Mouse (Mus musculus) forebrain, embryonic 14.5 days (tissue): Measurements from ENCODE around the gene Mapk11. TPM values are rescaled to one million over a fixed set of nuclear protein-coding genes. Genes with fewer than 3 reads are reported as not detected.

ENCODE experiments used
- ATAC-seq: fragments of 200-750 bp; cut with Nextera tagmentation; 2 replicates; pipeline ENCODE4 v1.8.0; 2017; ENCODE audit warnings: mild to moderate bottlenecking, moderate library complexity
- DNase-seq: peaks from one replicate; pipeline ENCODE4 v3.0.0-alpha.2; 2015; ENCODE audit warnings: low spot score
- H3K27ac ChIP-seq: fragments of 300-500 bp; sonication (generic); 2 replicates; pipeline ENCODE4 v1.5.1; 2014; ENCODE audit warnings: low read depth, mild to moderate bottlenecking, control low read depth, low read length, moderate library complexity
- H3K27me3 ChIP-seq: fragments of 300-500 bp; sonication (generic); replicated peaks from 2 replicates; pipeline ENCODE4 v1.6.1; 2014; ENCODE audit warnings: low read length, control low read depth, mixed read lengths; ENCODE audit not compliant: control insufficient read depth, insufficient read depth
- H3K36me3 ChIP-seq: fragments of 300-500 bp; sonication (generic); 2 replicates; pipeline ENCODE4 v1.6.1; 2014; ENCODE audit warnings: low read length, control low read depth; ENCODE audit not compliant: control insufficient read depth, insufficient read depth
- H3K4me1 ChIP-seq: fragments of 300-500 bp; sonication (generic); 2 replicates; pipeline ENCODE4 v1.6.1; 2014; ENCODE audit warnings: antibody characterized with exemption, low read length, control low read depth; ENCODE audit not compliant: control insufficient read depth, insufficient read depth
- H3K4me2 ChIP-seq: fragments of 300-500 bp; sonication (generic); 2 replicates; pipeline ENCODE4 v1.6.1; 2014; ENCODE audit warnings: mild to moderate bottlenecking, control low read depth, low read length
- H3K4me3 ChIP-seq: fragments of 300-500 bp; sonication (generic); 2 replicates; pipeline ENCODE4 v1.5.1; 2014; ENCODE audit warnings: low read depth, low read length, control low read depth
- H3K9ac ChIP-seq: fragments of 300-500 bp; sonication (generic); 2 replicates; pipeline ENCODE4 v1.6.1; 2014; ENCODE audit warnings: mild to moderate bottlenecking, low read length, control low read depth, moderate library complexity
- H3K9me3 ChIP-seq: fragments of 300-500 bp; sonication (generic); replicated peaks from 2 replicates; pipeline ENCODE4 v1.6.1; 2016; ENCODE audit warnings: low read length, control low read depth, mixed read lengths; ENCODE audit not compliant: control insufficient read depth
- WGBS: fragments of 180-500 bp; shearing (Covaris S2); extraction: QIAGEN DNeasy Blood & Tissue Kit; methylation state at CpG from one replicate; pipeline ENCODE4 v1.1.7; 2014; 5-methylcytosine and 5-hydroxymethylcytosine counted together
- polyA plus RNA-seq: library from polyadenylated mRNA; unstranded; fragments of >200 nt; fragmentation: Nextera tagmentation; extraction: Ambion mirVana; gene quantifications from 2 replicates; pipeline ENCODE4 v1.2.1, GENCODE M21; 2014

Mapk11 gene
- polyA plus RNA-seq, 1 experiment from 2014 or later, result 30.1 TPM

- no peaks in the 10 kb centered on the region for H3K9me3 ChIP-seq
- WGBS, result 3% methylated on average over 36 of the region's 36 CpGs
These were observed 20.8 kb downstream of the Mapk11 start, which contains the start of gene Hdac10 for GRCm38 (mm10) chr15:89128382-89129350. Gene Hdac10 (minus strand): TSS chr15:89128700.

DNA sequence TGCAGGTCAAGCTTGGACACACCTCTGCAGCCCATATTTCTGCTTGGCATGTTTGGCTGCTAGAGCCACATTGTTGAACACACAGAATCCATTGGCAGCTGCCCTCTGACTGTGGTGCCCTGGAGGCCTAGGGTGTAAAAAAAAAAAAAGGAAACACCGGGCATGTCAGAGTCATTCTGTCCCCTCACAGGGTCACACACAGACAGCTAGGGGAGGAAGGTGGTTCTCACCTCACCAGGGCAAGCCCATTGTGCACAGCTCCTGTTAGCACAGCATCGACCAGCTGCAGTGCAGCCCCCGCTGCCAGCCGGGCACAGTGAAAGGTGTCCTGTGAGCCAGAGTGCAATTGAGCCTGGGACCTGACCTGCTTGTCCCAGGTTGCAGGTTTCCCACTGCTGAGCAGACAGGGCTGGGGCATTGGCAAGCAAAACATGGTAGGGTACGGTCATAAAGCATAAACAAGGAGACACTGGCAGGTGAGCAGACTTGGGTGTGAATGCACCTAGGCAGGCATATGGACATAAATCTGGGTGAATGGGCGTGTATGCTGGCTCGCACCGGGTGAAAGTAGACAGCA lies 22.0 kb downstream of the Mapk11 start:
- Histone ChIP-seq H3K4me1 (peaks cover 16% of the 10 kb centered on the region), H3K9ac (peak overlapping the region; percentile 62), H3K4me2 (peak overlapping the region; percentile 75), H3K27ac (no peak overlapping the region), H3K36me3 (0 out of 2 replicates have a peak, but pooled peaks cover 8% of the 10 kb centered on the region), H3K27me3 (no peaks in the 10 kb centered on the region), H3K4me3 (peak overlapping the region; percentile 49), H3K9me3 (no peaks in the 10 kb centered on the region)
- ATAC-seq (no peak), DNase-seq (no peak)
- WGBS, result 83% methylated on average over 8 of the region's 8 CpGs

More at GRCm38 (mm10) chr15:89128382-89129350, 20.8 kb downstream of the Mapk11 start, which contains the start of gene Hdac10:
- 0 out of 2 replicates have a peak, but pooled peaks cover 11% of the 10 kb centered on the region for H3K36me3 ChIP-seq
- peak; percentile 87 for DNase-seq
- ATAC-seq, result peak; percentile 91
- peak within 1 kb of the TSS; percentile 62 for H3K9ac ChIP-seq
- no peaks in the 10 kb centered on the region for H3K27me3 ChIP-seq
- H3K4me2 ChIP-seq, result peak within 1 kb of the TSS; percentile 75
- peak within 1 kb of the TSS; percentile 39 for H3K27ac ChIP-seq
- H3K4me3 ChIP-seq, result peak within 1 kb of the TSS; percentile 49
- peaks cover 10% of the 10 kb centered on the region for H3K4me1 ChIP-seq

- DNase-seq (no peak), ATAC-seq (no peak)
- peaks cover 24% of the 10 kb centered on the region for H3K4me1 ChIP-seq
These were observed 22.8 kb downstream of the Mapk11 start for GRCm38 (mm10) chr15:89126622-89127021.

DNA sequence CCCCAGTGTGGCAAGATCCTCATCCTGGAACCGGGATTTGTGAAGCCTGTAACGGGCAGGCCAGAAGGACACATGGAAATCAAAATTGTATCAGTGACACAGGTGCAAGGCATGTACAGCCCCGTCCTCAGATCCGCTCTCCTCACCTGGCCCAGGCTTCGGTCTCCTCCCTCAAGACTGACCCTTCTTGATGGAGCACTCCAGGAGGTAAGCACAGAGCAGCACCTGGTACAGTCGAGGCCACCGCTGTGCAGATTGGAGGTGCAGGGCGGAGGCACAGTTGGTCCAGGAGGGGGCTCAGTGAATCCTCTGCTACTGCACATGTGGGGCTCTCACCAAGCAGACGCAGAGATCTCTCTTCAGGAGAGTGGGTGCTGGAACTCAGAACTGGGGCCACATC lies 24.1 kb downstream of the Mapk11 start:
- no peaks in the 10 kb centered on the region for H3K27me3 ChIP-seq
- peaks cover 34% of the 10 kb centered on the region for H3K4me1 ChIP-seq
- no peak for DNase-seq
- H3K36me3 ChIP-seq, result peaks cover 8% of the 10 kb centered on the region; the same call in 1 of the 2 replicates
- no peak overlapping the region for H3K27ac ChIP-seq
- no peak overlapping the region for H3K4me3 ChIP-seq
- H3K9me3 ChIP-seq, result no peaks in the 10 kb centered on the region
- ATAC-seq, result no peak
- H3K9ac ChIP-seq, result no peak overlapping the region
- WGBS, result 93% methylated on average over 9 of the region's 9 CpGs
- no peak overlapping the region for H3K4me2 ChIP-seq

More at GRCm38 (mm10) chr15:89126622-89127021, 22.8 kb downstream of the Mapk11 start:
- Histone ChIP-seq H3K9me3 (no peaks in the 10 kb centered on the region), H3K27ac (no peak overlapping the region), H3K9ac (no peak overlapping the region), H3K4me2 (no peak overlapping the region), H3K36me3 (0 out of 2 replicates have a peak, but pooled peaks cover 6% of the 10 kb centered on the region), H3K27me3 (no peaks in the 10 kb centered on the region), H3K4me3 (no peak overlapping the region)
- 89% methylated on average over 8 of the region's 8 CpGs for WGBS

- no peak overlapping the region for H3K4me2 ChIP-seq
- WGBS, result 89% methylated on average over 3 of the region's 3 CpGs
- H3K9me3 ChIP-seq, result no peaks in the 10 kb centered on the region
- peaks cover 38% of the 10 kb centered on the region for H3K4me1 ChIP-seq
- no peak overlapping the region for H3K4me3 ChIP-seq
- no peaks in the 10 kb centered on the region for H3K27me3 ChIP-seq
- peak overlapping the region; percentile 65; the same call in 1 of the 2 replicates for H3K9ac ChIP-seq
- peaks cover 17% of the 10 kb centered on the region; the same call in 1 of the 2 replicates for H3K36me3 ChIP-seq
- ATAC-seq (no peak), DNase-seq (no peak)
- no peak overlapping the region for H3K27ac ChIP-seq
These were observed 25.1 kb downstream of the Mapk11 start for GRCm38 (mm10) chr15:89124312-89124711.

GRCm38 (mm10) chr15:89123595-89123994 lies 25.8 kb downstream of the Mapk11 start:
- Histone ChIP-seq H3K27ac (peak overlapping the region; percentile 83), H3K27me3 (no peaks in the 10 kb centered on the region), H3K36me3 (peaks cover 21% of the 10 kb centered on the region), H3K4me2 (peak overlapping the region; percentile 96), H3K9ac (peak overlapping the region; percentile 65), H3K4me1 (peaks cover 33% of the 10 kb centered on the region), H3K9me3 (no peaks in the 10 kb centered on the region), H3K4me3 (peak overlapping the region; percentile 89)
- DNase-seq, result peak; percentile 49
- 29% methylated on average over 11 of the region's 11 CpGs for WGBS
- peak; percentile 7; the same call in 1 of the 2 replicates for ATAC-seq

DNA sequence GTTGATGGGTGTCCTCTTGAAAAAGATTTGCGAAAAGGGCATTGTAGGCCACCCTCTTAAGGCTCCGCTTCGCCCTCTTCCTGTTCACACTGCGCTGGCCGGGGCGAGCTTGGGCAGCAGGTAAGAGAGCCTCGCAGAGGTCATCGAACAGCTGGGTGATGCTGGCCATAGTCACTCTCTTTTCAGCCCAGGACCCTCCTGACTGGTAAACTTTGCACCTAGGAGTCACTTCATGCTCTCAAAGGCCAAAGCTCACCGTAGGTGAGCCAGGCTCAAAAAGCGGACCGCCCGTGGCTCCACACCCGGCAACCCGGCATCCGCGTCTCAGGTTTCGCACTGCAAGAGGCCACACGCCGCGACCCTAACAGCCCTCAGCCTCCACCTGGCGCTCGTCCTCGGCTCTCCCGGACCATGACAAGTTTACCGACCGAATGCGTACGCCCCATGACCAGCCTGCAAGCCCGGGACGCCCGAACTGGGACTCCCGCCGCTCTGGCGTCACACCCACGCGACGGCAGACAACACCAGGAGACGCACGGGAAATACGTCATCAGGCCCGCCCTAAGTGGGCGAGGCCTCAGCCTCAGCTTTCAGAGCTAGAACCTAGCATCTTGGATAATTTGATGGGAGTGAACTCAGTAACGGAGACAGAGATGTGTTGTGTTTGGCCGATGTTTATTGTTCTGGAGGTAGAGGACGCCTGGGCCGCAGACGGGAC lies 26.6 kb downstream of the Mapk11 start, which contains the start of gene Tubgcp6:
Tubgcp6 (minus strand) TSS at position 464 of the 718 bp plus-strand sequence.
- H3K9me3 ChIP-seq, result no peaks in the 10 kb centered on the region
- H3K4me3 ChIP-seq, result peak within 1 kb of the TSS; percentile 89
- H3K9ac ChIP-seq, result peak within 1 kb of the TSS; percentile 80
- H3K27me3 ChIP-seq, result no peaks in the 10 kb centered on the region
- DNase-seq, result peak; percentile 98
- H3K27ac ChIP-seq, result peak within 1 kb of the TSS; percentile 83
- peaks cover 30% of the 10 kb centered on the region for H3K4me1 ChIP-seq
- under 1% methylated on average over 47 of the region's 47 CpGs for WGBS
- ATAC-seq, result peak; percentile 90
- H3K36me3 ChIP-seq, result peaks cover 27% of the 10 kb centered on the region
- H3K4me2 ChIP-seq, result peak within 1 kb of the TSS; percentile 96

DNA sequence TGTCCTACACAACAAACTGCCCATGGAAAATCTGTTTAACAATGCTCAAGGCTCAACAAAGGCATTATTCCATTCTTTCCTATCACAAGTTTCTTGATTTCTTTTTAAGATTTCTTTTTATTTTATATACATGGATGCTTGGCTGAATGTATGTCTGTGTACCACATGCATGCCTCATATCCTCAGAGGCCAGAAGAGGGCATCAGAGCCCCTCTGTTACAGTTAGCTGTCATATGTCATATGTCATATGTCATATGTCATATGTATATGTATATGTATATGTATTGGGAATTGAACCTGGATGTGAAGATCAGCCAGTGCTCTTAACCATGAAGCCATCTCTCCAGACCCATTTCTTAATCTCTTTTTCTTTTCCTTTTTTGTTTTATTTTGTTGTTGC lies 31.4 kb downstream of the Mapk11 start:
- peak; percentile 21 for DNase-seq
- H3K9ac ChIP-seq, result no peak overlapping the region

More for the DNA sequence above, 31.4 kb downstream of the Mapk11 start:
- H3K9me3 ChIP-seq, result no peaks in the 10 kb centered on the region
- H3K27ac ChIP-seq, result no peak overlapping the region
- H3K4me1 ChIP-seq, result peaks cover 23% of the 10 kb centered on the region
- H3K4me2 ChIP-seq, result no peak overlapping the region
- no peaks in the 10 kb centered on the region for H3K27me3 ChIP-seq
- H3K4me3 ChIP-seq, result no peak overlapping the region
- no peak for ATAC-seq
- peaks cover 61% of the 10 kb centered on the region for H3K36me3 ChIP-seq
